Mouse (Mus musculus): ENCODE results near the gene Mrps12.

GRCm38 (mm10) chr7:28780067-28780658 is 38.5 kb upstream of the Mrps12 start:
- peak; percentile 86 for TF ChIP-seq CTCF (IDR thresholded peaks at IDR 0.05; ENCODE audit: low read depth)
- no peak for TF ChIP-seq EP300 (optimal IDR thresholded peaks at IDR 0.05)

All from stomach, postnatal 0 days (tissue).